Mouse (Mus musculus) kidney, adult 11 months (tissue): ENCODE data around the gene Dazap1.

Experiments used
- DNase-seq: peaks from one replicate; pipeline ENCODE4 v3.0.0; 2022

Gene Dazap1

DNA sequence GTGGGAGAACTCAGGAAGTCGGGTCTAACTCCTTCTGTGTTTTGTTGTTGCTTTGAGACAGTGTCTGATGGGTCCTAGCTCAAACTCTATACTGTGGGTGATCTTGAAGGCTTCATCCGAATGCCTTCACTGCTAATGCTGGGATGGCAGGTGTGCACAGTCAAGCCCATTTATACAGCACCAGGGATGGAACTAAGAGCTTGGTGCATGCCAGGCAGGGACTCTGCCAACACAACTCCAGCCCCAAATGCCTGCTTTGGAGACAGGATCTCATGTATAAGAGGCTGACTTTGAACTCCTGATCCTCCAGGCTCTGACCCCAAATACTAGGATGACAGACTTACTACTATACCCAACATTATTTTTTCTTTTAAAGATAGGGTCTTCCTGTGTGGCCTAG, 11.2 kb upstream of the Dazap1 start:
- no peak for DNase-seq

DNA sequence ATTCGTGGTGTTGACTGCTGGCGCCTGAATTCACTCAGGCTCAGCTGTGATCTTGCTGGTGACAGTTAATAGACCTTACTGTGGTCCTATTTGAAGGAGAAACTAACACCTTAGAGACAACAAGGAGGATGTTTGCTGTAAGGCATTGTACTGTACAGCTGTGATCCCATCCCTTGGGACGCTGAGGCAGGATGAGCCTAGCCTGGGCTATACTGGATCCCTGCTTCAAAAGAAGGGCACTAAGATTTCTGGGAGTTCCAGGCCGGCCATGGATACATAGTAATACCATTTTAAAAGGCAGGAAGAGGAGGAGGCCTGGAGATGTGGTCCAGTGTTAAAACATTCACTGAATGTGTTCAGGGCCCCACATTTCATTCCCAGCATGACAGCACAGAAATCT, 10.7 kb upstream of the Dazap1 start:
- DNase-seq = no peak

DNA sequence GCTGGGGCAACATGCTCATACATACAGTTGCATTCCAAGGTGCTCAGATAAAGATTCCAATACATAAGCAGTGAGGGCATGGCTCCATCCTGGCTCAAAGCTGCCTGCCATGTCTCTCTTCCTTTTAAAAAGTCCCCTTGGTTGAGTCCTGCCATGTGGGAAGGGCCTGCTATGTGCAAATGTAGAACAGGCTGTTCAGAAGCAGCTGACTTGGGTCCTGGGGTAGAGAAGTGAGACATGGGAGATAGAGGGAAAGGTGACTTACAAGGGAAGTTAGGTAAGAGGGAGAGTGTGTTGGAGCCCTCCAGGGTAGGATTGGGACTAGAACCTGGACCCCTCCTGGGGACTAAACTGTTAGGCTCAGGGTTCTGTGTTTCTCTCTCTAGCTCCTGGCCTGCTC, 9.3 kb upstream of the Dazap1 start:
- no peak for DNase-seq

DNA sequence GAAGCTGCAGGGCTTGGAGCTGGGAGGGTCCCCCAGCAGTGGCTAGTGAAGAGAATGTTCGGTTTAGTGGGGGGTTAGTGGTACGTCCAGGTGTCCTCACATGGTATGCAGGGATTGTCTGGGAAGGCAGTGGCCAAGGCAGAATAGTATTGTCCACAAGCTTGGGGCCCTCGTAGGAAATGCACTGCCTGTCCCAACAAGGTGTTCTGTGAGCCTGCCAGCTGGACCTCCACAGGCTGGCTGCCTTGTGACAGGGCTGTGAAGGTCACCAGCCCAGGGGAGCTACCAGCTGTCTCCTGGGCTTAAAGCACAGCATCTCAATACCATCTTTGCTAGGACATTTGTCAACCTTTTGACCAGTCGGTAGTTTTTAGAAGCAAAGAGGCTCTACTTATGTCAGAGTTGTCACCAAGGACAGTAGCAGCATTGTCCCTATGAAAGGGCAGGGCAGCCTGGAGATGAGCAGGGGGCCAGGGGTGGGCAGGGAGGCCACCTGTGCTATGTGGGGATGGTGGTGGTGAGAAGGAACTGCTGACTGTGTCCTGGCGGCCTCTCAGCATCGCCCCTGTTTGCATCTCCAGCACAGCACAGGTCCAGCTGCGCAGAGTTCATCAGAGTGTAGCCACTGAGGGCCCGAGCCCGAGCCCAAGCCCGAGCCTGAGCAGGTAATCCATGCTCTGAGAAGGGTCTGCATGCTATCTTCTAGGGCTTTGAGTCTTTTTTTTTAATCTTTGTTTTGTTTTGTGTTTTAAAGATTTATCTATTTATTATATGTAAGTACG, 8.6 kb upstream of the Dazap1 start:
- no peak for DNase-seq

DNA sequence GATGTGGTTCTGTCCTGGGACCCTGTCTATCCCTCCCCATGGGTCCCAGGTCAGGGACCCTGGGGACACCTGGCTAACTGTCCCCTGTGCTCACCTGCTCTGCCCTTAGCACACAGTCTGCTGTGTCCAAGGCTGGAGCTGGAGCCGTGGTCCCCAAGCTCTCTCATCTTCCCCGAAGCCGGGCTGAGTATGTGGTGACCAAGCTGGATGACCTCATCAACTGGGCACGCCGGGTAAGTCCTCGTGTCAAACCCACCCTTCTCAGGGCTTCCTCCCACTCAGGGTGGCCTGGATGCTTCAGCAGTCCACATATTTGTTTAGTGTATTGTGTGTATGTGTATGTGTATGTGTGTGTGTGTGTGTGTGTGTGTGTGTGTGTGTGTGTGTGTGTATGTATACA, 7.7 kb upstream of the Dazap1 start:
- no peak for DNase-seq

DNA sequence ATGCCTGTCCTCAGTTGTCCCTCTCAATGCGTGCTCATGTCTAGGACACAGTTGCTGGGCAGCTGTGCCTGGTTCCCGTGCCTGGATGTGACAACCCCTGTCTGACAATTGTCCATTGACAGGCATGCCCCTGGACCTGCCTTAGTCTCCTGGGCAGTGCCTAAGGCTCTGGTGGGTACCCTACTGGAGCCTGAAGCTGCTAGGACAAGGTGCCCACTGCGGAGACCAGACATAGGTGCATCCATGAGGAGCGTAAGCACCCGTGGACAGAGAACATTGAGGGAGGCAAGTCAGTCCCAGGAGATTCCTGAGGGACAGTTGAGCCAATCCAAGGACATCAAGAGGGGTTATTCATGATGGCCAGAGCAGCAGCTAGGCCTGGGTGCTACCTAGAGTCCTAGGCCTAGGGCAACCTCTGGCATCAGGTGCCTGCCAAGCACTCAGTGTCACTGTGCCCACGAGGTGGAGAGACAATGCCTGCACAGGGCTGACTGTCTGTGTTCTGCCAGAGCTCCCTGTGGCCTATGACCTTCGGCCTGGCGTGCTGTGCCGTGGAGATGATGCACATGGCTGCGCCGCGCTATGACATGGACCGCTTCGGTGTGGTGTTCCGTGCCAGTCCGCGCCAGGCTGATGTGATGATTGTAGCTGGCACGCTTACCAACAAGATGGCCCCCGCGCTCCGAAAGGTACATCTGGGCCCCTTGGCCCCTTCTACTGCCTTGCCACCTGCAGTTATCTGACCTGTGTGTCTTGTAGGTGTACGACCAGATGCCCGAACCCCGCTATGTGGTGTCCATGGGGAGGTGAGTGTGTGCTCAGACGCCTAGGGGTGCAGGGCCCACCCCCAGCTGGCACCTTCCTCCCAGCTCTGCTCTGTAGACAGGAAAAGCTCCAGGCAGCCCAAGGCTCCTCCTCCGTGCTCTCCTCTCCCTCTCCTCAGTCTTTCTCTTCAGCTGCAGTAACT, 6.7 kb upstream of the Dazap1 start:
- no peak for DNase-seq

DNA sequence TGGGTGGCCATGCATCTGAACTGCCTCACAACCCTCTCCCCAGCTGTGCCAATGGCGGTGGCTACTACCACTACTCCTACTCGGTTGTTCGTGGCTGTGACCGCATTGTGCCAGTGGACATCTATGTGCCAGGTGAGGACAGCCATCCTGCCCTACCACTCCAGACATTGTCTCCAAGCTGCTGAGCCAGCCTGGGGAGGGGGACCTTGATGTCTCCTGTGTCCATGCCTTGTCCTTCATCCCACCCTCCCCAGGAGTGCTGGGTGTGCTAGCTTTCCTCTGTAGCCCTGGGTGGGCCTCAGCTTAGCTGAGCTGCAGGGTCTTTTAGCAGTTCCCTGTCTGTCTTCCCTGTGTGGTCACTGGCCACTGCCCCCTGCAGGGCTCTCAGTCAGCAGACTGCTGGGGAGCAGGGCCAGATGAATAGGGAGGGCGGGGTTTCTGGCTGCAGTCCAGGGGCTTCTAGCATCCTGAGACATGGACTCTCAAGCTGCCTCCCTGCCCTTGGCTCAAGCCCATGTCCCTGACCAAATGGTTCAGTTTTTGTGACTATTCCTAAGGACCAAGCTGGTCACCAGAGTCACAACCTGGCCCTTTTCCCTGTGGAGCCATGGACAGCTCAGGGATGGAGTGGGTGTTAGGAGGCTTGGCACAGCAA, 5.3 kb upstream of the Dazap1 start:
- DNase-seq = no peak

DNA sequence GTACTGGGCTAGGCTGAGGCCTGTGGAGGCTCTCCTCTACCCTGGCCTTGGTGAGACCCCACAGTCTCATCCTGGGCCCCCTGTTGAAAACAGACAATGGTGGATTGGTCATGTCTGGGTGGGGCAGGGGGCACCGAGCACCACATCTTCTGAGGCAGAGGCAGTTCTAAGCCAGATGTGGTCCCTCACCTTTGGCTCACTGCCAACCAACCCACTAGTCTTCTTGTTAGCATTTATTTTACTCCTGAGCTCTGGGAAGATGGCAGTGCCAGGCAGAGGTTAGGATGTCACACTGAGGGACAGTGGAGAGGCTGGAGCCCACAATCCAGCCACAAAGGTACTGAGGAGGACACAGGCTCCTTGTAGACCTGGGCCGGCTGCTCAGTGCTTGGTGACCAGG, 3.4 kb upstream of the Dazap1 start:
- DNase-seq = no peak

DNA sequence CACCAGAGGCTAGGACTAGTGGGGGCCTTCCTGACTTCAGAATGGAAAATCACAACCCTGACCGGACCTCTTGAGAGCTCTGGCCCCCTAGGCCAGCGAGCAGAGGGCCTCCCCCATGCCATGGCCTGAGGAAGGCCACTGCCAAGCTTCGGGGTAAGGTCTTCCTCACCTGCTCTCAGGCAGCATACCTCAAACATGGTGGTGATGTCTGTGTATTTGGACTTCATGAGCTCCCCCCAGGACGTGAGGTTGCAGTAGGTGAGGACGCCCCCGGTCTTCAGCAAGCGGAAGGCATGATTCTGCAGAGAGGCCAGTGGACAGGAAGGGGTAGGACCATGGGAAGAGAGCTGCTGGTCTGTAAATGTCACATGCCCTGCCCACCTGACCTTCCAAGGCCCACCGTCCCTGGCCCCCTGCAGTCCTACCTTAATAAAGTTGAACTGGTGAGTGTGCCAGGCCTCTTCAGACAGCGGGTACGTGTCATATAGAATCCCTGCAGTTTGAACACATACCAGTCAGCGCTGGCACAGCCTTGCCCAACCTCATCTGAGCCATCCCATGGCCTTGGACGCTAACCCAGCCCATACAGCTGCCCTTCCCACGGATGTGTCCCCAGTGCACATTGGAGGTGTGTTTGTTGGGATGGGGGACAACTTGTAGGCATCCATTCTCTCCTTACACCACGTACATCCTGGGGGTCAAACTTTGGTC, 2.4 kb upstream of the Dazap1 start:
- DNase-seq = no peak

DNA sequence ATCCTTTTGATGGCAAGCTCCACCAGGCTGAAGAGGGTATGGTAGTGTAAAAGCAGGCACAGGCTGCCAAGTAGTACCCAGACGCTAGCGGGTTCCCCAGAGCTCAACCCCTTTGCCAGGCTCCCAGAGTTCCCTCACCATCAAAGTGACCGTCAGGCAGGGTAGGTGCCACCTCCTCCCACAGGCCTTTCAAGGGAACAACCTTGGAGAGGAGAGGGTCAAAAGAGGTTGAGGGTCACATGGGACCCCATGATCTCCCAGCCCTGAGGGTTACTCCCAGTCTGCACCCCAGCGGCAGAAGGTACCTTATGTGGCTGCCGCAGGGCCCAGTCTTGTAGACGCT, 1.9 kb upstream of the Dazap1 start:
- DNase-seq = no peak

DNA sequence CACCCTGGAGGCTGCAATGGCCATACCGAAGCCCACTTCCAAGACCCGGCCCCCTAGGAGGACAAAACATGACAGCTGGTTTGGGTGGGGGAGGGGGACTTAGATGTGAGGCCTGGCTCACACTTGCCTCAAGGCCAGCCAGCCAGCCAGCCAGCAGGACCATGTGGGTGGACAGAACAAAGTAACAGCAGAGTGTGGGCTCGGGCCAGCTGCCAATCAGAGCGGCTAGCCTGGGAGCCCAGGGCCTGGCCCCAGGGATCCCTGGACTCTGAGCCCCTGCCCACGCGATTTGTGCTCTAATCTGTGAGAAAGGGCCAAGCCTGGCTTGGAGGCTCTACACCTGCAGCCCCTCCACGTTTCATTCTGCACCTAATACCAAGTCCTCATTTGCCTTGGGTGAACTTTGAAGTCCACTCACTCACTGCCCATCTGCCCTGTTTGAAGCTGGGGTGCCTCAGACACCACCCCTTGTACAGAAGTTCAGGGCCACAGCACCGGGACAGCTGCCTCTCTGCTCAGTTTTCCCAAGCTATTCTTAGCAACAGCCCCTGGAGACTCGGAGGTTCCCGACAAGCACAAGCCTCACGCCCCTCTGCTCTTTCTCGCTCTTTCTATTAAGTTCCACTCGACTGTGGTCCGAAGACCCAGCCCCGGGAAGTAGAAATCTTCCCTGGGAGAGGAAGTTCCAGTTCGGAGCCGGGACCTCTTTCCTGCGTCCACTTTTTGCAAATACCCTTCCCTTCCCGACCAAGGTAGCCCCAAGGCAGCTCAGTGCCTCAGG, 1.2 kb upstream of the Dazap1 start:
- DNase-seq = peak; percentile 86

DNA sequence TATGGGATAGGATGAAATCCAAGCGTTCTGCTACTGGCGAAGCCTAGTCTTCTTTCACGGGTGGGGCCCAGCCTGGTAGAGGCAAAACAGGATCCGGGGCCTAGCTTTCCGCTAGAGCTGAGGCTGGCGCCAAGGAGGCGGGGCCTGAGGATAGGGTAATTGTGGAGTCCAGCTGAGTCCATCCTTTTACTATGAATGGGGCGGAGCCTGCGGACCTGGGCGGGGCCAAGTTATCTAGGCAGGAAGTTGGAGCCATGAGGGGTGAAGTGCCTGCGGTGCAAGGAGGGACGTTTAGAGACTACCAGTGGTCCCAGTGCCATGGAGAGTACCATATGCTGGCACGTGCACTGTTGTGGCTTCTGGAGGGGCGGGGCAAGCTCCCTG, 291 bp downstream of the Dazap1 start:
- DNase-seq = peak; percentile 99

DNA sequence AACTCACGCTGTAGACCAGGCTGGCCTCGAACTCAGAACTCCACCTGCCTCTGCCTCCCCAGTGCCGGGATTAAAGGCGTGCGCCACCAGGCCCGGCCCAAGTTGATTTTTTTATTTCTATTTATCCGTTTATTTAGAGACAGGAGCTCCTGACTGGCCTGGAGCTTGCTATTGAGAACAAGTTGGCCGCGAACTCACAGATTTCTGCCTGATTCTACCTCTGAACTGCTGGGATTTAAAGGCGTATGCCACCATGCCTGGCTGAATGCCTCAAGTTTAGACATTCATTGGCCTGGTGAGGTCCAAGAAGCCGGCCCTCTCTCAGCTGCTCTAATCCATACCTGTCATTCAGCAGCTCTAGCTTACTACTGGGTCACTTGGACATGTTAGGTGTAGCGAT, 883 bp downstream of the Dazap1 start:
- no peak for DNase-seq

DNA sequence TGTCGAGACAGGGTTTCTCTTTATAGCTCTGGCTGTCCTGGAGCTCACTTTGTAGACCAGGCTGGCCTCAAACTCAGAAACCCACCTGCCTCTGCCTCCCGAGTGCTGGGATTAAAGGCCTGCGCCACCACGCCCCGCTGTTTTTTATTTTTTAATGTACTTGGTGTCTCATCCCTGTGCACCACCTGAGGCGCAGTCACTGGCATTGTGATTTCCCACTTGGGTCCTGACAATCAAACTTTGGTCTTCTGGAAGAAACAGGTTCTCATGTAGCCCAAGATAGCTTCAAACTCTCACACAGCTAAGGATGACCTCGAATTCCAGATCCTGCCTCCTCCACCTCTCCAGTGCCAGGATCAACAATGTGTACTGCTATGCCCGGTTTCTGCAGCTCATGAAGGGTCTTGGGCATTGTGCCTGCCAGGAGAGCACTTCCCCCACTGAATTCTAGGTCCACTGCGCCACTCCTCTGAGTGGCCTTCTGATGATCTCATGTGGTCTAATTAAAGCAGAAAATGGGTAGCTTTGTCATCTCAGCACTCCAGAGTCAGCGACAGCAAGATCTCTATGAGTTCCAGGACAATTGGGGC, 1.6 kb downstream of the Dazap1 start:
- DNase-seq = no peak

DNA sequence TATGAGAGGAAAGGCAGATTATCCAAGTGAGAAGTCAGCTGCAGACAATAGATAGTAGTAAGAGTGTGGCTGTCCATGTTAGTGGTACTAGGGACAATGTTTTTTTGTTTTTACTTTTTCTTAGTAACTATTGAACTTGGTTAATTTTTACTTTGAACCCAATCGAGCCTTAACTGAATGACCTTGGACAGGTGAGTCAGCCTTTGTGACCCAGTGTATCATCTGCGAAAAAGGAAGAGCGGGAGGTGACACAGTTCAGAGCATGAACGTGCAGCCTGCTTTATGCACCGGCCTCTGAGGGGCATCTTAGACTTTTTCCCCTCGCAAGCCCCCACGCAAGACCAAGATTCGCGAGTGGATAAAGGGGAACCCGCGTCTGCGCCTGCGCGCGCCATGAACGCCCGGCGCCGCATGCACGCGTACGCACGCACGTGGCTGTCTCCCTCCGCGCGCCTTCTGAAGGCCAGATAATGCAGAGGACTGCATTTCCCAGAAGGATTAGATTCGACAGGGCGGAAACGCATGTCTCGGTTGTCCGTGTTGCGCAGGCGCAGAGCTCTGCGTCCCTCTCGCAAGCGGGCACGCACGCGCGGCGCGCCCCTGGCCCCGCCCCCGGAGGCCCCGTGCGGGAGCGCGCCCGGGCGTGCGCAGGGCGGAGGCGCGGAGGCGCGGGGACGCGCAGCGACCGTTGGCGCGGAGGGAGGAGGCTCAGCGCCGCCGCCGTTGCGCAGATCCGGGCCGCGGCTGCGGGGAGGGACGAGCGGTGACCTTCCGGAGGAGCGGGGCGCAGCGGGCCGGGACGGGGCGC, 3.3 kb downstream of the Dazap1 start:
- peak; percentile 99 for DNase-seq

DNA sequence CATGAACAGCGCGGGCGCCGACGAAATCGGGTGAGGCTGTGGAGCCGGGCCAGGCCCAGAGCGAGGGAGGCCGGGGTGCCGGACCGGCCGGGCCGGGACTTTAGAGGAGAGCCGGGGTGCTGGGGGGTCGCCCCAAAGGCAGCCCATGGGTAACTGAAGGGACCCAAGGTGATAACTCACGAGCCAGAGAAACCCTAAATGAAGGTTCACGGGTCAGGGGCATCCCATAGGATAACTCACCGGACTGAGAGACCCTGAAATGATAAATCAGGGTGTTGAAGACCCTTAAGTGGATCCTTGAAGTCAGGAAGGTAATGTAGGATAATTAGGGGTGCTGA, 3.8 kb downstream of the Dazap1 start:
- no peak for DNase-seq

DNA sequence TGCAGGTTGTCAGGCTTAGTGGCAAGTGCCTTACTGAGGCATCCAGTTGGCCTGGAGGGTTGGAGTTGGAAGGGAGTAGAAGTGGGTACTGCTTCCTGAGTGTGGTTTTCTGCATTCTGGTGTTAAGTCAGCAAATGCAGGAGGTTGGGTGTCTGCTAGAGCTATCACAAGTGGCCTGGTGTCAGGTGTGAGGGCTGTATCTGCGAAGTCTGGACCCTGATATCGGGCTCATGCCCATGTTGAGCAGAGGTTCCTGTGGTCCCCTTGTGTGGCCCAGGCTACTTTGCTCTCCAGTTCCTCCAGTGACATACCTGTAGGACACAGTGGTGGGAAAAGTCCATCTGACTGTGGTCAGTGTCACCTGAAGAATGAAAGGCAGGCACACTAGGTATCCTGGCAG, 8.8 kb downstream of the Dazap1 start:
- DNase-seq = no peak

DNA sequence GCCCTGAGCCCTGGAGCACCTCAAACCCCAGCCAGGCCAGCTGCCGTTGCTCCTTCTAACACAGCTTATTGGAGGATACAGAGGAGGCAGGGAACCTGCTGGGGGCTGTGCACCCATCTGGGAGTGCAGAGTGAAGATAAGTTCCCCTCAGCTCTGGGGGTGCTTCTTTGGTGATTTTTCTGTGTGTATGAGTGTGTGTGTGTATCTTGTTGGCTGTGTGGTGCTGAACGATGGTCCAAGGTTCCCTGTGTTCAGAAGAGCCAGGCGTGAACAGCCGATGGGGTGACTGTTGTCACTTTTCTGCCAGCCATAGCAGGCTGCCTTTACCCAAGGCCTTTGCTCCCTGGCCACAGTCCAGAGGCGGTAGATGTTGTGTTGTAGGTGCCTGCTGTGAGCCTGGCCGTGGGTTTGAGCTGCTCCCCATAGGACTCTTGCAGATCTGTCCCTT, 9.5 kb downstream of the Dazap1 start:
- DNase-seq = peak; percentile 72

DNA sequence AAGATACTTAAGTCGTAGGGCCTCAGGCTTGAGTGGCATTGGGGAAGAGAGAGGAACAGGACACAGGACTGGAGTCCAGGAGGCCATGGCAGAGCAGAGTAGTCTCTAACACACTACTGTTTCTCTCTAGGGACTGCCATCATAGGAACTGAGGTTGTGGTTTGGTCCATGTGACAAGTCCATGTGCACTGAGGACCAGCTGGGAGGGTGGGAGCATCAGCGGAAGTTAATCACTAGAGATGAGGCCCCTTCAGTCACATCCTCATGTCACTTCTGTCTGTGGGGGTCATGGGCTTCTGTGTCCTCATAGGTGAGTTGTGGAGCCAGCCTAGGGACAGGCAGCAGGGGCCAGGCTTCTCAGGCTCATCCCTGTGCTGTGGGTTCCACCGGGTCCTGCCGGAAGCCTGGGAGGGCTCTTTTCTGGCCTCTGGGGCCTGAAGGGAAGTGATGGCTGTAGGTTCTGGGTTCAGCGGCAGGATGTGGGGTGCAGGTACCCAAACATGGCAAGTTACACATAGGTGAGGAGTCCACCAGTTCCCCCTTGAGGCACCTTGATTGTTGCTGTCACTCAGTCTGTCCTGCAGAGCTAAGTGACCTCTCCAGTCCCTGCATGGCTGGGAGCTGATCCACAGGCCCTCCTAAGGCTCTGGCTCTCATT, 10.0 kb downstream of the Dazap1 start:
- no peak for DNase-seq

DNA sequence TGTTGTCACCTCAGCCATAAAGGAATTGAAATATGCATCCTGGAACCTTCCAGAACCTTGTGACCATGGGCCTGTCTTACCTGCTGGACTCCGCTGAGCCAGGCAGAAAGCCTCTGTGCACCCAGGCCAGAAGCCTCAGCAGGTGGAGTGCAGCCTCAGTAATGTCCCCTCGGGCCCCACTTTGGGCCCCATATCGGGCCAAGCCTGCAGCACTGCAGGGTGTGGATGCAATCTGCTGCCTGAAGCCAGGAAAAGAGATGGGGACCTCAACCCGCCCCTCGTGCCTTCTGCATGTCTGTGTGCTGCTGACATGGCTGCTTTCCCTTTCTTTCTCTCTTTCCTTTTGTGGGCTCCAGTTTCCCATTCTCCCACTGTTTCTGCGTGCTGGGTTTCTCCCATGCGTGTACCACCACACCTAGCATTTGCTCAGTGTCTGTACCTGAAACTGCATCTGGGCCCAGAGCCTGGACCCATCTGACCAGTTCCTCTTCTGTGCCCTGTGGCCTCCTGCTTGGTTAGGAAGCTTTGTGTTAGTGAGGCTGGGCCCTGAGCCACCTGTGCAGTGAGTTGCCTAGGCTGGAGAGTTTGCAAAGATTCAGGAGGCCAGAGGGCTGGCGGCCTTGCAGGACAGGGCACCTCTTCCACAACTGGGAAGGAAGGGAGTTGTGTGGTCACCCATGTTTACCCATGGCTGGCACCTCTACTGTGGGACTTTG, 10.7 kb downstream of the Dazap1 start:
- no peak for DNase-seq
